Mouse (Mus musculus) bone marrow macrophage, adult 2 months (primary cell): ENCODE data around the gene Mpv17. TPM values are rescaled to one million over a fixed set of nuclear protein-coding genes. Genes with fewer than 3 reads are reported as not detected.

ENCODE experiments used
- H3K27ac ChIP-seq: 2 replicates; pipeline ENCODE4 v1.5.1; 2012; ENCODE audit warnings: low read depth, low read length; ENCODE audit not compliant: insufficient read depth
- H3K4me1 ChIP-seq: 2 replicates; pipeline ENCODE4 v1.6.1; 2012; ENCODE audit warnings: low read length; ENCODE audit not compliant: control insufficient read depth, insufficient read depth
- H3K4me3 ChIP-seq: 2 replicates; pipeline ENCODE4 v1.5.1; 2012; ENCODE audit warnings: mild to moderate bottlenecking, low read length, moderate library complexity; ENCODE audit not compliant: insufficient read depth
- CTCF ChIP-seq: IDR thresholded peaks from 2 replicates; pipeline ENCODE4 v1.5.1; 2012; ENCODE audit warnings: low read depth, mild to moderate bottlenecking, low read length, moderate library complexity
- POLR2A ChIP-seq: IDR thresholded peaks from 2 replicates; pipeline ENCODE4 v1.6.1; 2012; ENCODE audit warnings: mild to moderate bottlenecking, low read depth, low read length, borderline replicate concordance
- polyA plus RNA-seq: library from polyadenylated mRNA; stranded (reverse); fragments of >200 nt; gene quantifications from 2 replicates; pipeline ENCODE4 v1.2.4, GENCODE M21; 2012; ENCODE audit not compliant: missing spikeins, insufficient read depth, insufficient read length

Gene Mpv17
- polyA plus RNA-seq, 1 experiment = 75.0 TPM

GRCm38 (mm10) chr5:31188223-31188840, 34.3 kb upstream of the Mpv17 start:
- peaks cover 6% of the 10 kb centered on the region; the same call in 1 of the 2 replicates for H3K4me1 ChIP-seq
- TF ChIP-seq CTCF (no peak), POLR2A (no peak)
- no peak overlapping the region for H3K27ac ChIP-seq
- H3K4me3 ChIP-seq = no peak overlapping the region

- no peak overlapping the region for H3K27ac ChIP-seq
- H3K4me3 ChIP-seq = no peak overlapping the region
- H3K4me1 ChIP-seq = peaks cover 5% of the 10 kb centered on the region
- TF ChIP-seq POLR2A = no peak
- no peak for TF ChIP-seq CTCF
Observed at GRCm38 (mm10) chr5:31183678-31184077, 29.6 kb upstream of the Mpv17 start.

- peaks cover 15% of the 10 kb centered on the region for H3K4me1 ChIP-seq
- H3K4me3 ChIP-seq = no peak overlapping the region
- no peak for TF ChIP-seq POLR2A
- TF ChIP-seq CTCF = no peak
- no peak overlapping the region for H3K27ac ChIP-seq
Observed at GRCm38 (mm10) chr5:31181183-31181770, 27.2 kb upstream of the Mpv17 start.

- Histone ChIP-seq H3K4me1 (peaks cover 15% of the 10 kb centered on the region), H3K4me3 (peak within 1 kb of the TSS; percentile 73), H3K27ac (peak within 1 kb of the TSS; percentile 96)
- TF ChIP-seq POLR2A (no peak), CTCF (no peak)
Observed at GRCm38 (mm10) chr5:31179766-31180630, 25.9 kb upstream of the Mpv17 start, which contains the start of the genes Gm29609 and Gtf3c2. Gene Gm29609, minus strand, starts transcription at chr5:31179911. Gene Gtf3c2, minus strand, starts transcription at chr5:31180144.

GRCm38 (mm10) chr5:31179301-31179765, 25.3 kb upstream of the Mpv17 start:
- Histone ChIP-seq H3K4me3 (peak overlapping the region; percentile 73), H3K27ac (peak overlapping the region; percentile 96), H3K4me1 (peaks cover 15% of the 10 kb centered on the region)
- TF ChIP-seq CTCF = no peak
- TF ChIP-seq POLR2A = no peak

GRCm38 (mm10) chr5:31168630-31169029, 14.6 kb upstream of the Mpv17 start:
- H3K27ac ChIP-seq = no peak overlapping the region
- no peak overlapping the region for H3K4me3 ChIP-seq
- no peaks in the 10 kb centered on the region for H3K4me1 ChIP-seq
- TF ChIP-seq CTCF (no peak), POLR2A (no peak)

- H3K27ac ChIP-seq = no peak overlapping the region
- H3K4me1 ChIP-seq = no peaks in the 10 kb centered on the region; the same call in 1 of the 2 replicates
- TF ChIP-seq POLR2A (no peak), CTCF (no peak)
- H3K4me3 ChIP-seq = no peak overlapping the region
Observed at GRCm38 (mm10) chr5:31164878-31165277, 10.8 kb upstream of the Mpv17 start.

GRCm38 (mm10) chr5:31162462-31162861, 8.4 kb upstream of the Mpv17 start:
- Histone ChIP-seq H3K4me1 (no peaks in the 10 kb centered on the region; the same call in 1 of the 2 replicates), H3K4me3 (no peak overlapping the region), H3K27ac (no peak overlapping the region)
- no peak for TF ChIP-seq POLR2A
- no peak for TF ChIP-seq CTCF

- TF ChIP-seq POLR2A (no peak), CTCF (no peak)
- Histone ChIP-seq H3K4me1 (peaks cover 5% of the 10 kb centered on the region), H3K4me3 (peak overlapping the region; percentile 81), H3K27ac (no peak overlapping the region)
Observed at GRCm38 (mm10) chr5:31153516-31154151, 417 bp downstream of the Mpv17 start.
